11 mouse cellular contexts compared by ENCODE assay signal in genomic region chr19:5713255-5713654, GRCm38 (mm10). TPM values are rescaled to one million over a fixed set of nuclear protein-coding genes. Genes with fewer than 3 reads are reported as not detected.
DNase-seq lines count a peak whose midpoint lies in the region; ATAC-seq and TF ChIP-seq lines count a peak whose summit lies in the region.
"Had no signal": no experiment of that assay in that cellular context is flagged by ENCODE, and none has a peak within 500 bp of the region (broad histone marks: within the 10 kb centered on the region; RNA-seq: fewer than 3 reads in every experiment).

No protein-coding gene starts in this region.

- peaks cover 11% of the 10 kb centered on the region; the same call in 1 of the 2 replicates for H3K36me3 ChIP-seq in kidney, postnatal 0 days (ENCODE audit: insufficient read depth, low read length)
- H3K36me3 ChIP-seq in liver, embryonic 12.5 days: peaks cover 100% of the 10 kb centered on the region

- H3K9ac ChIP-seq in kidney, postnatal 0 days (ENCODE audit: low read depth, low read length): no peak overlapping the region
- peak overlapping the region; percentile 42 for H3K9ac ChIP-seq in liver, embryonic 12.5 days

- no peaks in the 10 kb centered on the region for H3K9me3 ChIP-seq in kidney, postnatal 0 days (replicated peaks; ENCODE audit: low read length)
- H3K9me3 ChIP-seq in liver, embryonic 12.5 days (replicated peaks): no peaks in the 10 kb centered on the region

- no peak for DNase-seq in gastrocnemius, adult 2 months
- DNase-seq in gastrocnemius, adult 8-10 months (ENCODE audit: low spot score in 2 of 2): no peak
- no peak for DNase-seq in kidney, postnatal 0 days (ENCODE audit: low spot score)
- DNase-seq in kidney, postnatal 10 days: no peak
- DNase-seq in left cerebral cortex, postnatal 25 days (ENCODE audit: low spot score in 2 of 2): no peak
- DNase-seq in left cerebral cortex, postnatal 4 days: no peak
- DNase-seq: right cerebral cortex, postnatal 14 days had no signal

- intact Hi-C loops in gastrocnemius, adult 2 months (cut with DNase I): loop anchor here (1.0 kb wide), 1 partner anchor 11 kb away; no protein-coding TSS in a partner anchor
- intact Hi-C loops in left cerebral cortex, postnatal 25 days (cut with DNase I): loop anchor here (5.0 kb wide), 1 partner anchor 164 kb away; the partner anchor contains the start of genes Frmd8 and Slc25a45
- intact Hi-C loops in left cerebral cortex, postnatal 4 days (cut with DNase I): loop anchor here (10.0 kb wide), 1 partner anchor 62 kb away; the partner anchor contains the start of gene Scyl1

- H3K4me2 ChIP-seq in kidney, postnatal 0 days (ENCODE audit: low read length): no peak overlapping the region
- peak overlapping the region; percentile 36 for H3K4me2 ChIP-seq in liver, embryonic 12.5 days

- 64% methylated on average over 5 of the region's 5 CpGs for WGBS in kidney, postnatal 0 days
- 67% methylated on average over 5 of the region's 5 CpGs for WGBS in liver, embryonic 12.5 days (ENCODE audit: insufficient replicate concordance)

- no peaks in the 10 kb centered on the region for H3K27me3 ChIP-seq in kidney, postnatal 0 days (ENCODE audit: insufficient read depth, low read length)
- H3K27me3 ChIP-seq in liver, embryonic 12.5 days (replicated peaks): no peaks in the 10 kb centered on the region

- peak; percentile 17; the same call in 1 of the 2 replicates for ATAC-seq in kidney, postnatal 0 days (replicated peaks; ENCODE audit: low FRiP score, low read depth)
- ATAC-seq in liver, embryonic 12.5 days: no peak

- H3K4me3 ChIP-seq in gastrocnemius, adult 2 months: peak overlapping the region; percentile 62
- H3K4me3 ChIP-seq in kidney, postnatal 0 days (replicated peaks; ENCODE audit: low read depth, low read length): no peak overlapping the region
- H3K4me3 ChIP-seq in brown adipose tissue, adult 24 weeks (ENCODE audit: insufficient read depth, low read depth, low read length): no peak overlapping the region
- peak overlapping the region; percentile 4; the same call in 1 of the 2 replicates for H3K4me3 ChIP-seq in liver, embryonic 12.5 days

- peaks cover 3% of the 10 kb centered on the region; the same call in 1 of the 2 replicates for H3K4me1 ChIP-seq in kidney, postnatal 0 days (replicated peaks; ENCODE audit: insufficient read depth, low read length)
- peaks cover 7% of the 10 kb centered on the region for H3K4me1 ChIP-seq in brown adipose tissue, adult 24 weeks (ENCODE audit: control insufficient read depth, insufficient read depth, insufficient read length, low read length)
- H3K4me1 ChIP-seq in liver, embryonic 12.5 days: peaks cover 67% of the 10 kb centered on the region

- TF ChIP-seq CTCF in gastrocnemius, adult 2 months (IDR thresholded peaks at IDR 0.05): no peak
- no peak for TF ChIP-seq CTCF in kidney, postnatal 0 days (IDR thresholded peaks at IDR 0.05; ENCODE audit: low read depth)

- H3K27ac ChIP-seq in gastrocnemius, adult 2 months: peak overlapping the region; percentile 84
- H3K27ac ChIP-seq in kidney, postnatal 0 days: peak overlapping the region; percentile 39; the same call in 1 of the 2 replicates
- H3K27ac ChIP-seq in brown adipose tissue, adult 24 weeks (replicated peaks; ENCODE audit: low read depth, low read length): peak overlapping the region; percentile 32
- H3K27ac ChIP-seq in liver, embryonic 12.5 days: peak overlapping the region; percentile 70

RNA-seq across cellular contexts. Expression of gene Kcnk7, which starts 9.1 kb away (rescaled TPM):
- total RNA-seq in gastrocnemius, adult 2 months (2021): not detected
- not detected for total RNA-seq in gastrocnemius, adult 8-10 months (2022)
- 0.32 and 0.33 TPM in 2 replicates for polyA plus RNA-seq in kidney, postnatal 0 days (2015; fragmentation: Nextera tagmentation; extraction: Ambion mirVana)
- not detected in 2 replicates for polyA plus RNA-seq in brown adipose tissue, adult 24 weeks (2012; ENCODE audit: insufficient read depth, insufficient read length, missing spikeins)
- polyA plus RNA-seq in liver, embryonic 12.5 days (2016; fragmentation: Nextera tagmentation; extraction: Ambion mirVana): 0.18 and 0.19 TPM in 2 replicates
- not detected for total RNA-seq in left cerebral cortex, postnatal 25 days (2021)
- not detected for total RNA-seq in left cerebral cortex, postnatal 4 days (2021)
- total RNA-seq: granulocyte monocyte progenitor cell, adult 5-6 weeks; layer of hippocampus, postnatal 14 days had no signal

RNA-seq across cellular contexts. Expression of gene Ehbp1l1, which starts 12.9 kb away (rescaled TPM):
- 100 to 1,000 TPM; 218 to 220 TPM for total RNA-seq in gastrocnemius, adult 2 months (2021)
- 100 to 1,000 TPM; 195 to 259 (median 242) TPM for total RNA-seq in gastrocnemius, adult 8-10 months (2022)
- 14.3 and 15.0 TPM in 2 replicates for polyA plus RNA-seq in kidney, postnatal 0 days (2015; fragmentation: Nextera tagmentation; extraction: Ambion mirVana)
- 45.3 and 47.1 TPM in 2 replicates for polyA plus RNA-seq in brown adipose tissue, adult 24 weeks (2012; ENCODE audit: insufficient read depth, insufficient read length, missing spikeins)
- polyA plus RNA-seq in liver, embryonic 12.5 days (2016; fragmentation: Nextera tagmentation; extraction: Ambion mirVana): 122 and 124 TPM in 2 replicates
- 10 to 100 TPM; 24.6 to 27.3 TPM for total RNA-seq in left cerebral cortex, postnatal 25 days (2021)
- total RNA-seq in left cerebral cortex, postnatal 4 days (2021): 10 to 100 TPM; 41.9 to 48.6 TPM

RNA-seq across cellular contexts. Expression of gene Fam89b, which starts 16.2 kb away (rescaled TPM):
- 10 to 100 TPM; 22.2 to 22.6 TPM for total RNA-seq in gastrocnemius, adult 2 months (2021)
- 10 to 100 TPM; 17.0 to 18.5 (median 18.2) TPM for total RNA-seq in gastrocnemius, adult 8-10 months (2022)
- polyA plus RNA-seq in kidney, postnatal 0 days (2015; fragmentation: Nextera tagmentation; extraction: Ambion mirVana): 91.0 and 92.7 TPM in 2 replicates
- polyA plus RNA-seq in brown adipose tissue, adult 24 weeks (2012; ENCODE audit: insufficient read depth, insufficient read length, missing spikeins): 55.7 and 58.4 TPM in 2 replicates
- polyA plus RNA-seq in liver, embryonic 12.5 days (2016; fragmentation: Nextera tagmentation; extraction: Ambion mirVana): 45.1 and 45.3 TPM in 2 replicates
- 10 to 100 TPM; 30.0 to 30.2 TPM for total RNA-seq in left cerebral cortex, postnatal 25 days (2021)
- total RNA-seq in left cerebral cortex, postnatal 4 days (2021): 10 to 100 TPM; 72.4 to 72.5 TPM

RNA-seq across cellular contexts. Expression of gene Pcnx3, which starts 24.5 kb away (rescaled TPM):
- total RNA-seq in gastrocnemius, adult 2 months (2021): 10 to 100 TPM; 12.6 to 14.0 TPM
- total RNA-seq in gastrocnemius, adult 8-10 months (2022): 10 to 100 TPM; 11.8 to 15.2 (median 13.7) TPM
- 14.8 and 15.0 TPM in 2 replicates for polyA plus RNA-seq in kidney, postnatal 0 days (2015; fragmentation: Nextera tagmentation; extraction: Ambion mirVana)
- polyA plus RNA-seq in brown adipose tissue, adult 24 weeks (2012; ENCODE audit: insufficient read depth, insufficient read length, missing spikeins): 19.6 and 26.2 TPM in 2 replicates
- polyA plus RNA-seq in liver, embryonic 12.5 days (2016; fragmentation: Nextera tagmentation; extraction: Ambion mirVana): 18.4 and 18.6 TPM in 2 replicates
- total RNA-seq in left cerebral cortex, postnatal 25 days (2021): 10 to 100 TPM; 63.6 to 67.9 TPM
- total RNA-seq in left cerebral cortex, postnatal 4 days (2021): 10 to 100 TPM; 87.7 to 91.7 TPM

RNA-seq across cellular contexts. Expression of gene Map3k11, which starts 24.7 kb away (rescaled TPM):
- total RNA-seq in gastrocnemius, adult 2 months (2021): 10 to 100 TPM in 1 of 2 experiments, 1 to 10 TPM in 1; 8.7 to 11.8 TPM
- total RNA-seq in gastrocnemius, adult 8-10 months (2022): 1 to 10 TPM; 7.1 to 8.7 (median 8.1) TPM
- polyA plus RNA-seq in kidney, postnatal 0 days (2015; fragmentation: Nextera tagmentation; extraction: Ambion mirVana): 35.4 and 39.8 TPM in 2 replicates
- polyA plus RNA-seq in brown adipose tissue, adult 24 weeks (2012; ENCODE audit: insufficient read depth, insufficient read length, missing spikeins): 14.9 and 24.5 TPM in 2 replicates
- polyA plus RNA-seq in liver, embryonic 12.5 days (2016; fragmentation: Nextera tagmentation; extraction: Ambion mirVana): 25.8 and 27.7 TPM in 2 replicates
- 10 to 100 TPM; 16.1 to 17.2 TPM for total RNA-seq in left cerebral cortex, postnatal 25 days (2021)
- 10 to 100 TPM; 14.3 to 14.6 TPM for total RNA-seq in left cerebral cortex, postnatal 4 days (2021)

Comparison
In these comparisons a context has a peak if more than half of its experiments do, and no peak if none do; other contexts are left out.
1. H3K27ac ChIP-seq: peak in every context shown above with its lines; median percentile 84 in gastrocnemius, adult 2 months; 70 in liver, embryonic 12.5 days; 39 in kidney, postnatal 0 days; 32 in brown adipose tissue, adult 24 weeks.
2. H3K4me3 ChIP-seq: peak in gastrocnemius, adult 2 months (single experiment) and liver, embryonic 12.5 days (single experiment); none in kidney, postnatal 0 days (single experiment) and brown adipose tissue, adult 24 weeks (single experiment).